Mouse (Mus musculus): ENCODE results near the gene Slc16a13. TPM values are rescaled to one million over a fixed set of nuclear protein-coding genes. Genes with fewer than 3 reads are reported as not detected.
A peak's percentile ranks its signal among the peaks of the same experiment; 100 is the strongest.

Slc16a13 gene
- total and polyA plus RNA-seq, 3 experiments = 4.7 to 8.3 (median 5.7) TPM

DNA sequence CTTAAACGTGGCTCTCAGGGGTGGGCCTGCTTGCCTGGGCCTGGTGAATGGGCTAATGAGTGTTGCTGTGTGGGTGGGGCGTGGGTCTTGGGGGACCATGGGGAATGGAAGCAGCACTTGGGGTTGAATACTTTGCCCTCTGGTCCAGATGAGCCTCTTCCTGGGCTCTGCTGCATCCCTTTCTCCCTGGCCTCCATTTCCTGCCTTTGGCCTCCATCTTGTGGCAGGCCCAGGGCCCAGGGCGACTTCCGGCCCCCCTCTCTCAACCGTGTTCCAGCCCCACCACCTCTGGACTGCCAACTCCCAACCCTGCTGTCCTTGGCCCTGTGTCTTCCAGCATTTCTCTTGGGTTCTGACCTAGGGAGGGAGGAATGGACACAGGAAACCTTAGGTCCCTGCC, 13.2 kb upstream of the Slc16a13 start:
- Histone ChIP-seq H3K9me3 (replicated peaks) (no peaks in the 10 kb centered on the region), H3K4me1 (ENCODE audit: insufficient read depth, low read depth, low read length) (peaks cover 79% of the 10 kb centered on the region), H3K4me3 (ENCODE audit: low read depth, low read length) (no peak overlapping the region), H3K36me3 (replicated peaks) (peaks cover 34% of the 10 kb centered on the region), H3K27me3 (ENCODE audit: insufficient read depth, low read length) (peaks cover 14% of the 10 kb centered on the region)
- DNase-seq (ENCODE audit: low spot score) (no peak), ATAC-seq (ENCODE audit: extremely low read depth, insufficient number of reproducible peaks, low FRiP score, poor library complexity, severe bottlenecking) (no peak)
- TF ChIP-seq CTCF (IDR thresholded peaks at IDR 0.05; ENCODE audit: low read depth, low read length) (no peak), TAL1 (conservative IDR thresholded peaks at IDR 0.05; ENCODE audit: low read depth, low read length) (no peak), POLR2AphosphoS5 (IDR thresholded peaks at IDR 0.05; ENCODE audit: insufficient replicate concordance, low read depth, low read length) (no peak), GATA1 (IDR thresholded peaks at IDR 0.05; ENCODE audit: borderline replicate concordance, low read length) (no peak), GATA2 (IDR thresholded peaks at IDR 0.05; ENCODE audit: borderline replicate concordance, low read depth, low read length) (no peak)

DNA sequence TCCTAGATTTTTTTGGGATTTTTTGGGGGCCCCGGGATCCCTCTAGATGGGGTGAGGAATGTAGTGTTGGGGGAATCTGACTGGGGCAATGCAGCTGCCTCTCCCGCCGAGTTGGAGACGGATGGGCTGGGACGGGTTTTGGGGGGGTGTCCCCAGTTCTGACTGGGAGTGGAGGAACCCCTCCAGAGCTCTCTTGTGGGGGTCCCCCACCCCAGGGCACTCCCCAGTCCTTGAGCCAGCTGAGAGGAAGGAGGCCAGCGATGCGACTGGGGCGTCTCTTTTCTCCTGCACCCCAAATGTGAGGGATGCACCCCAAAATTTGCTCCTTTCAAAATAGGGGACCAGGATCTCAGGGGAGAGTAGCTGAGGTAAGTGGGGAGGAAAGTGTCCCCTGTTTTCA, 12.2 kb upstream of the Slc16a13 start:
- no peak for DNase-seq (ENCODE audit: low spot score)
- Histone ChIP-seq H3K27me3 (ENCODE audit: insufficient read depth, low read length) (peaks cover 24% of the 10 kb centered on the region), H3K4me1 (ENCODE audit: insufficient read depth, low read depth, low read length) (peaks cover 75% of the 10 kb centered on the region), H3K9me3 (replicated peaks) (no peaks in the 10 kb centered on the region), H3K36me3 (replicated peaks) (peaks cover 31% of the 10 kb centered on the region), H3K4me3 (ENCODE audit: low read depth, low read length) (no peak overlapping the region; the same call in 1 of the 2 replicates)
- no peak for ATAC-seq (ENCODE audit: extremely low read depth, insufficient number of reproducible peaks, low FRiP score, poor library complexity, severe bottlenecking)
- TF ChIP-seq GATA2 (IDR thresholded peaks at IDR 0.05; ENCODE audit: borderline replicate concordance, low read depth, low read length) (no peak), TAL1 (conservative IDR thresholded peaks at IDR 0.05; ENCODE audit: low read depth, low read length) (no peak), POLR2AphosphoS5 (IDR thresholded peaks at IDR 0.05; ENCODE audit: insufficient replicate concordance, low read depth, low read length) (no peak), CTCF (IDR thresholded peaks at IDR 0.05; ENCODE audit: low read depth, low read length) (no peak)

- H3K4me3 ChIP-seq (ENCODE audit: low read depth, low read length) = peak overlapping the region; percentile 16; the same call in 1 of the 2 replicates
Measured at GRCm38 (mm10) chr11:70232546-70232945, 11.7 kb upstream of the Slc16a13 start.

GRCm38 (mm10) chr11:70230239-70230727, 9.4 kb upstream of the Slc16a13 start:
- TF ChIP-seq TAL1 (conservative IDR thresholded peaks at IDR 0.05; ENCODE audit: low read depth, low read length) (no peak), CTCF (IDR thresholded peaks at IDR 0.05; ENCODE audit: low read depth, low read length) (peak; percentile 94), GATA2 (IDR thresholded peaks at IDR 0.05; ENCODE audit: borderline replicate concordance, low read depth, low read length) (no peak), POLR2AphosphoS5 (IDR thresholded peaks at IDR 0.05; ENCODE audit: insufficient replicate concordance, low read depth, low read length) (no peak), GATA1 (IDR thresholded peaks at IDR 0.05; ENCODE audit: borderline replicate concordance, low read length) (no peak)
- peaks cover 59% of the 10 kb centered on the region for H3K4me1 ChIP-seq (ENCODE audit: insufficient read depth, low read depth, low read length)
- H3K4me3 ChIP-seq (ENCODE audit: low read depth, low read length) = peak overlapping the region; percentile 55; the same call in 1 of the 2 replicates
- H3K9me3 ChIP-seq (replicated peaks) = no peaks in the 10 kb centered on the region
- ATAC-seq (ENCODE audit: extremely low read depth, insufficient number of reproducible peaks, low FRiP score, poor library complexity, severe bottlenecking) (peak; percentile 63), DNase-seq (ENCODE audit: low spot score) (peak; percentile 78)
- H3K36me3 ChIP-seq (replicated peaks) = peaks cover 14% of the 10 kb centered on the region
- peaks cover 27% of the 10 kb centered on the region for H3K27me3 ChIP-seq (ENCODE audit: insufficient read depth, low read length)

More at GRCm38 (mm10) chr11:70232546-70232945, 11.7 kb upstream of the Slc16a13 start:
- ATAC-seq (ENCODE audit: extremely low read depth, insufficient number of reproducible peaks, low FRiP score, poor library complexity, severe bottlenecking) = no peak
- H3K27me3 ChIP-seq (ENCODE audit: insufficient read depth, low read length) = peaks cover 25% of the 10 kb centered on the region
- H3K4me1 ChIP-seq (ENCODE audit: insufficient read depth, low read depth, low read length) = peaks cover 75% of the 10 kb centered on the region
- H3K36me3 ChIP-seq (replicated peaks) = peaks cover 29% of the 10 kb centered on the region
- TF ChIP-seq GATA2 (IDR thresholded peaks at IDR 0.05; ENCODE audit: borderline replicate concordance, low read depth, low read length) (no peak), TAL1 (conservative IDR thresholded peaks at IDR 0.05; ENCODE audit: low read depth, low read length) (no peak), GATA1 (IDR thresholded peaks at IDR 0.05; ENCODE audit: borderline replicate concordance, low read length) (no peak), CTCF (IDR thresholded peaks at IDR 0.05; ENCODE audit: low read depth, low read length) (no peak), POLR2AphosphoS5 (IDR thresholded peaks at IDR 0.05; ENCODE audit: insufficient replicate concordance, low read depth, low read length) (no peak)
- no peak for DNase-seq (ENCODE audit: low spot score)
- no peaks in the 10 kb centered on the region for H3K9me3 ChIP-seq (replicated peaks)

DNA sequence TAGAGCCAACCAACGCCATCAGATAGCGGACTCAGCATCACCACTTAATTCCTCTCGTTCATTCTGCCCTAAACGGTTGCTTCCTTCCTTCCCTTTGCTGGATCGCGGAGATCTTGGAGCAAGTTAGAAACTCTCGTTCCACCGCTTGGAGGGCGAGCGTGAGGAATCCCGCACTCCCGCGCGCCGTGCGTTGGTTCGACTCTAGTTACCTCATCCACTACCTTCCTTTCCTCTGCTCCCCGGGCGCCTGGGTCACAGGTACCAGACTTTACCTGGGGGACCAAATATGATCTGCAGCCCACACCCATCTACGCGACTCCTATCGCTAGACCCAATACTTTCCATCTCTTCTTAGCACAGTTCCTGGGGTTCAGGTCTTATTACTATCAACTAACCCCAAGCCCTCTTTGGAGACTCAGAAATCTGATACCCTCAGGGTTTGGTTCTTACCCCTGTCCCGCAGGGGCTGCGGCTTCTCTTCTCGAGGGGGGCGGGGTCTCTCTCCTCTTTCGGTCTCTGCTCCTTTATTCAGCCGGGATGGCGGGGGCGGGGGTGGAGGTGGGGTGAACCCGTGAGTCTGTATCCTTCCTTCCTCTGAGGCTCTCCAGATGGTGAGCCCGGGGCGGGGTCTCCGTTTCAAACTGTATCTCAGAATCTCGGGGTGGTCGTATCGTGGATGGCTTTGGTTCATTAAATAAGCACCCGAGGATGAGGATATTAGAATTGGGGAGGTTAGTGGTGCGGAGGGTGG, 8.6 kb upstream of the Slc16a13 start, which contains the start of gene Bcl6b:
Gene Bcl6b (minus strand): TSS at position 539 of the 751 bp plus-strand sequence.
- Histone ChIP-seq H3K9me3 (replicated peaks) (no peaks in the 10 kb centered on the region), H3K4me1 (ENCODE audit: insufficient read depth, low read depth, low read length) (peaks cover 50% of the 10 kb centered on the region)
- TF ChIP-seq POLR2AphosphoS5 (IDR thresholded peaks at IDR 0.05; ENCODE audit: insufficient replicate concordance, low read depth, low read length) (no peak), GATA2 (IDR thresholded peaks at IDR 0.05; ENCODE audit: borderline replicate concordance, low read depth, low read length) (no peak), TAL1 (conservative IDR thresholded peaks at IDR 0.05; ENCODE audit: low read depth, low read length) (no peak), CTCF (IDR thresholded peaks at IDR 0.05; ENCODE audit: low read depth, low read length) (no peak), GATA1 (IDR thresholded peaks at IDR 0.05; ENCODE audit: borderline replicate concordance, low read length) (no peak)

GRCm38 (mm10) chr11:70228828-70229227, 8.0 kb upstream of the Slc16a13 start:
- Histone ChIP-seq H3K4me1 (ENCODE audit: insufficient read depth, low read depth, low read length) (peaks cover 48% of the 10 kb centered on the region), H3K4me3 (ENCODE audit: low read depth, low read length) (no peak overlapping the region), H3K36me3 (replicated peaks) (peaks cover 5% of the 10 kb centered on the region), H3K27me3 (ENCODE audit: insufficient read depth, low read length) (peaks cover 27% of the 10 kb centered on the region), H3K9me3 (replicated peaks) (no peaks in the 10 kb centered on the region)
- ATAC-seq (ENCODE audit: extremely low read depth, insufficient number of reproducible peaks, low FRiP score, poor library complexity, severe bottlenecking) (no peak), DNase-seq (ENCODE audit: low spot score) (no peak)
- TF ChIP-seq GATA1 (IDR thresholded peaks at IDR 0.05; ENCODE audit: borderline replicate concordance, low read length) = no peak
- TF ChIP-seq CTCF (IDR thresholded peaks at IDR 0.05; ENCODE audit: low read depth, low read length) = no peak
- TF ChIP-seq POLR2AphosphoS5 (IDR thresholded peaks at IDR 0.05; ENCODE audit: insufficient replicate concordance, low read depth, low read length) = no peak
- TF ChIP-seq GATA2 (IDR thresholded peaks at IDR 0.05; ENCODE audit: borderline replicate concordance, low read depth, low read length) = no peak

More for the DNA sequence above, 8.6 kb upstream of the Slc16a13 start, which contains the start of gene Bcl6b:
- DNase-seq (ENCODE audit: low spot score) = no peak
- peaks cover 27% of the 10 kb centered on the region for H3K27me3 ChIP-seq (ENCODE audit: insufficient read depth, low read length)
- H3K4me3 ChIP-seq (ENCODE audit: low read depth, low read length) = peak within 1 kb of the TSS; percentile 55; the same call in 1 of the 2 replicates
- H3K36me3 ChIP-seq (replicated peaks) = peaks cover 6% of the 10 kb centered on the region
- ATAC-seq (ENCODE audit: extremely low read depth, insufficient number of reproducible peaks, low FRiP score, poor library complexity, severe bottlenecking) = no peak
